Mouse (Mus musculus) NIH3T3 (cell line): Measurements from ENCODE around the gene Rad52.
A peak's percentile ranks its signal among the peaks of the same experiment; 100 is the strongest.

Source experiments
- DNase-seq: peaks from one replicate; pipeline ENCODE4 v3.0.0-alpha.2; 2012; ENCODE audit warnings: low read depth

The Rad52 gene

GRCm38 (mm10) chr6:119902204-119903080, at the start of gene Rad52:
Gene Rad52, plus strand, starts transcription at chr6:119902698.
- DNase-seq, result peak; percentile 96

GRCm38 (mm10) chr6:119854156-119854555, 48.3 kb upstream of the Rad52 start:
- peak; percentile 28 for DNase-seq

GRCm38 (mm10) chr6:119855471-119855870, 47.0 kb upstream of the Rad52 start:
- peak; percentile 55 for DNase-seq

GRCm38 (mm10) chr6:119860236-119860635, 42.3 kb upstream of the Rad52 start:
- peak; percentile 69 for DNase-seq

GRCm38 (mm10) chr6:119861519-119861918, 41.0 kb upstream of the Rad52 start:
- DNase-seq, result peak; percentile 73

- DNase-seq, result peak; percentile 94
Measured at GRCm38 (mm10) chr6:119864341-119865034, 38.0 kb upstream of the Rad52 start.

GRCm38 (mm10) chr6:119883151-119883550, 19.3 kb upstream of the Rad52 start:
- DNase-seq, result no peak

GRCm38 (mm10) chr6:119892711-119893110, 9.8 kb upstream of the Rad52 start:
- no peak for DNase-seq

- peak; percentile 72 for DNase-seq
Measured at GRCm38 (mm10) chr6:119903081-119903789, 737 bp downstream of the Rad52 start.

- no peak for DNase-seq
Measured at GRCm38 (mm10) chr6:119905461-119905860, 3.0 kb downstream of the Rad52 start.

GRCm38 (mm10) chr6:119912046-119912445, 9.5 kb downstream of the Rad52 start:
- DNase-seq, result no peak

- no peak for DNase-seq
Measured at GRCm38 (mm10) chr6:119915710-119916109, 13.2 kb downstream of the Rad52 start.

GRCm38 (mm10) chr6:119918561-119919181, 16.2 kb downstream of the Rad52 start:
- no peak for DNase-seq

GRCm38 (mm10) chr6:119922136-119922535, 19.6 kb downstream of the Rad52 start:
- DNase-seq, result no peak

GRCm38 (mm10) chr6:119922544-119922943, 20.0 kb downstream of the Rad52 start:
- DNase-seq, result peak; percentile 13

GRCm38 (mm10) chr6:119924235-119925005, 21.9 kb downstream of the Rad52 start:
- DNase-seq, result peak; percentile 82
